Mouse (Mus musculus) ES-Bruce4 (cell line): ENCODE measurements around the gene Lrrc20.

Experiments used
- CTCF ChIP-seq: IDR thresholded peaks from one replicate; pipeline ENCODE4 v1.8.1; 2011; ENCODE audit warnings: low read depth, low read length
- EP300 ChIP-seq: IDR thresholded peaks from 2 replicates; pipeline ENCODE4 v1.6.1; 2011; ENCODE audit warnings: low read depth, low read length; ENCODE audit not compliant: insufficient read depth
- POLR2A ChIP-seq: IDR thresholded peaks from one replicate; pipeline ENCODE4 v1.8.1; 2011; ENCODE audit warnings: low read length; ENCODE audit not compliant: insufficient read depth

- TF ChIP-seq CTCF (no peak), POLR2A (peak; percentile 77), EP300 (no peak)
These were observed 23.0 kb upstream of the Lrrc20 start, which contains the start of gene Eif4ebp2 for GRCm38 (mm10) chr10:61452645-61453044.
